Mouse (Mus musculus): ENCODE measurements around the gene Hoxd1.

Gene Hoxd1

DNA sequence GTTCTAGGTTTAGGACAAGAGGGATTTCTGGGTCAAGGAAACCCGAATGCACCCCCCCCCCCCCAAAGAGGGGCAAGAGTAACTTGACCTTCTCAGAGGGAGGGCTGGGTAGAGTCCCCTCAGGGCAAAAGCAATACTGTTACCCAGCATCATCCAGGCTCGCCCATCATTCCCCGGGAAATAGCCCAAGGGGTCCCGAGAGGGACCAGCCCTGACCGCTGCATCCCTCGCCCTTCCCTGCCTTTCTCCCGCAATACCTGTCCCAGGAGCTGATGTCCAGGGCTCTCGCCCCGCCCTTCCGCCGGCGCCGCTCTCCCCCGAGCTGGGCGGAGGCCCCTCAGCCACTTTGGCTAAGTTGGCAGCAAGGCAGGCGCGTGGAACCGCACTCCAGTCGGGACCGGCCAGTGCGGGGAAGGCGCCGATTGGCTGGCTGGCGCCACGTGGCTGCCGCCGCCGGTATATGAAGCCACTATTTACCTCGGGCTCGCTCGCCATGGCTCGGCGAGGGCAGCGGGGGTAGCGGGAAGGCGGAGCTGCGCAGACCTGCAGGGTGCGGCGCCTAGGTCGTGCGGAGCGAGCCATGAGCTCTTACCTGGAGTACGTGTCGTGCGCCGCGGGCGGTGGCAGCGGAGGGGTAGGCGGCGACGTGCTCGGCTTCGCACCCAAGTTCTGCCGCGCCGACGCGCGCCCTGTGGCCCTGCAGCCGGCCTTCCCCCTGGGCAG, at the start of gene Hoxd1:
Hoxd1 (plus strand) TSS at position 459 of the 723 bp plus-strand sequence.
- no peak for DNase-seq (ENCODE audit: low spot score)

DNA sequence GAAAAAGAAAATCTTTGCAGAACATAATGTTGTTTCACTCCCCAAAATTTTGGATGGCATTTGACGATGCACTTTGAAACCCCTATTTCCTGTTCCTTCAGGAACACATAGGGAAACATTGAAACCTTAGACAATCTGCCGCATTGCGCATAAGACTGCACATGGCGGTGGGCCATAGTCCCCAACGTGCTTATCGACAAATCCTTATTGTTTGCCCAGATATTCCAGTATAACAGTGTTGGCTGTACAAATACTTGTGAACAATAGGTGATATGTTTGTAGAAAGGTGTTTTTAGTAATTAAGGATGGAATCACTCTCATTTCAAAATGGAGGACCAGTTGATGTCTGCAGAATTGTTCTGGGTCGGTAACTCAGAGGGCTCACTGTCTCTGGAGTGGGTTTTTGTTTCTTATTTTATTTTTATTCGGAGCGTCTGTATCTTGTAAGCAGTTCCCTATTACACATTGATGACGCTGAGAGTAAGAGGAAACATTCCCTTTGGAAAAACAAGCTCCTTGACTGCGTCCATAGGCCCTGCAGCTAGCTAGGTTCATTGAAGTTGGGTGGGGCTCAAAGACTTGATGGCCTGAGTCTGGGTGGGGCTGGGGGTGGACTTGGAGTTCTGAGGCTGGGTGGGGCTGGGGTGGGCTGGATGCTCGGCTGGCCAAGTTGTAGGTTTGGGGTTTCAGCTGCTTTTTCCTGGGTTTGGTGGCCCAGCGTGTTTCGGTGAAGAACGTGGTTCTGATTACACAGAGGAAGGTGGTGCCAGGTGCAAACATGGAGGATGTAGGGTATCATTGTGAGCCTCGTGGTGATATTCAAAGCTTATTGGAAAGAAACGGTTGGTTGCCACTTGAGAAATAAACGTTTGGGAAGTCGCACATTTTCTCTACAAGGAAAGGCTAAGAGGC, 49.3 kb upstream of the Hoxd1 start:
- no peak for DNase-seq (ENCODE audit: low spot score)

GRCm38 (mm10) chr2:74714156-74714789, 48.5 kb upstream of the Hoxd1 start:
- DNase-seq (ENCODE audit: low spot score) = no peak

DNA sequence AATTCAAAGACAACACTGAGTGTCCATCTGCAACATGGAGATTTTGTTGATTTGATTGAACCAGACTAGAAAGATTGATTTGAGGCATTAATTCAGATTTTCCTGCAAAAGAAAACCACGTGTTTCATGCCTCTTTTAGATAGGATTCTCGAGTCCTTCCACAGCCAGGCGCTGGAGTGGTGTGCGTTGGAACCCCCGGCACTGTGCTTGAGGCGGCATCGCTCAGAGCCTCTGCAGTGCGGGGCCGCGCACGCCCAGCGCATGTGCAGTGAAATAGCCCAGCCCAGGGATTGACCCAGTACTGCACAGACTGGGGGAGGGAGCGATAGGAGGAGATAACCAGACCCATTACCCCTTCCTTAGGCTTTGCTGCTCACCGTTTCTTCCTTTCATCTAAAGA, 47.9 kb upstream of the Hoxd1 start:
- no peak for DNase-seq (ENCODE audit: low spot score)

GRCm38 (mm10) chr2:74715504-74716241, 47.1 kb upstream of the Hoxd1 start:
- DNase-seq (ENCODE audit: low spot score) = peak; percentile 58

- no peak for DNase-seq (ENCODE audit: low spot score)
Observed at GRCm38 (mm10) chr2:74720384-74720783, 42.4 kb upstream of the Hoxd1 start.

DNA sequence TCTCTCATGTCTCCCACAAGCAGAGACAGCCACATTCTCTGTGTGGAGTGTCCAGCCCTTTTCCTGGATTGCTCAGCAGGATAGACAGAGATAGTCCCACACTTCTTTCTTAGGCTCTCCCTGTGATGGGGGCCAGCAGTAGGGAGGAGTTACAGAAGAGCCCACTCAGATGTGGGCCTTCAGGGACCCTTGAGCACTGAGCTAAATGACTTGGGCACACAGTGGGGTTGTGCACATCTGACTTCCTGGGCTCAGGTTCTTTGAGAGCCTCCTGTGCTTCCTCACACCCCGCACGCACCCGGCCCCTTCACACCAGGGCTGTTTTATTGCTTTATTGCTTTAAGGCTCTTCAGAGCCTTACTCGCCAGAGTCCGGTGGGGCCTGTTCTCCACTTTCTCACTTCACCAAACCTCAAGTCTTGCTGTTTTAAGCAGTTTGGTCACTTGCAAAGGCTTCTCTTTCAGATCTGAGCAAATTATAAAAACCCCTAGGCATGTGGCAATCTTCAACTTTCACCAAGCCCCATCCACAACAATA, 41.8 kb upstream of the Hoxd1 start:
- DNase-seq (ENCODE audit: low spot score) = no peak

DNA sequence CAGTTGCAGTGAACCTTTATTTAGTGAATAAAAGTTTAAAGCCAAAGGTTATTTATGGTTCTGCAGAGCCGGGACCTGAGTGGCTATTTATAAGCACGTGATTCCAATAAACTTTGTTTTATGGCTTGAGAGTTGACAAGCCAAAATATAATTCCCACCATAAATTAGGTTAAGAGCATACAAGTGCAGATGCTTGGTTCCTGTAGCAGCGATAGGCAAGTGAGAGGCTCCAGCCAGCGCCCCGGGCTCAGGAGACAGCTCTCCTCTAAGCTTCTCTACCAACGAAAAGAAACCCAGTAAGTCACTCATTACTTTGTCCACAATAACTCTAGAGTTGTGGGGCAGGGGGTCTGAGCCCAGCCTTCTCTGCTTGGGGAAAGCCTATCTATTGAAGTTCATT, 40.9 kb upstream of the Hoxd1 start:
- no peak for DNase-seq (ENCODE audit: low spot score)

GRCm38 (mm10) chr2:74722949-74723348, 39.8 kb upstream of the Hoxd1 start:
- no peak for DNase-seq (ENCODE audit: low spot score)

DNA sequence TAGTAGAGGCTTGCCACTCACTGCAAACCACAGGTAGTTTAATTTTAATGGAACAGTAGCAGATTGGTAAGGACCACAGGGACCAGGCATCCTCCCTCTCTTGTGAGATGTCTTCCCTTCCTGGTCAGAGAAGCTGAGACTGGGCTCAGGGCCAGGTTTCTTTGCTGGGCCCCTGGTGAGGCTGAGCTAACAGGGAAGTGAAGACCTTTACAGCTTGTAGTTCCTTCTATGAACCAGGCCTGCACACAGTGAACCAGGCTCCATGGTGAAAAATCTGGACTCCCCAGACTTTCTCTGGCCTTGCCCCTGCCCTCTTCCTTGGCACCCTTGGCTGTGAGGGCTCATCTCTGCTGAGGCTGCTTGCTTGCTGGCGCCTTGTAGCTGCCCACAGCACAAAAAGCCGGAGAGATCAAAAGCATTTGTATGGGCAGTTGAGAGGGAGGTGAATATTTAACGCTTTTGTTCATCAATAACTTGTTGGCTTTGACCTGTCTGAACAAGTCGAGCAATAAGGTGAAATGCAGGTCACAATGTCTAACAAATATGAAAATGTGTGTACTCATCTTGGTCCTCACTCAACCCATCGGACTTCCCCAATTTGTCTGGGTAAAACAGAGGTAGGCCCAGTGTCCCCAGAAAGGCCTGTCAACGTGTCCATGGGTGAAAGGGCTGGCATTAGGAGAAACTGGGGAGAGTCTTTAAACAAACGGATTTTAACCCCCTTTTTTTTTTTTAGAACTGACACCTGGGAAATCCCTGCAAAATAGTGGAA, 38.4 kb upstream of the Hoxd1 start:
- no peak for DNase-seq (ENCODE audit: low spot score)

- no peak for DNase-seq (ENCODE audit: low spot score)
Observed at GRCm38 (mm10) chr2:74725171-74725570, 37.6 kb upstream of the Hoxd1 start.

DNA sequence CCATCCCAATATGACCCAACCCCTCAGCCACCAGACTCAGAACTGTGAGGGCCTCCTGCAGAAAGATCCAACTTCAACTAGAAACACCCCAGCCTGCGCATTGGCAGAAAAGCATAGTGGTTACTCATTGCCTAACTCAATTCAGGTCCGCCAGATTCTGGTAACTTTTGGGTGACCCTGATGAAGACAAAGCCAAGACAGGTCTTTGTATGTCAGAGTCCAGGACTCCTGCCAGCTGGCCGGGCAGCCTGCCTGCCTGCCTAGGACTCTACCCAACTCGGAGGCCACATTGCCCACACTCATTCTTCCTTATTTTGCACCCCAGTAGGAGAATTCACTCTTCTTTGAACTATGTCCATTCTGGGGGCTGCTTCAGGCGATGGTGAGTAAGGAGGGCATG, 36.2 kb upstream of the Hoxd1 start, which contains the start of gene Gm28230:
Gm28230 (plus strand) TSS at position 178 of the 400 bp plus-strand sequence.
- no peak for DNase-seq (ENCODE audit: low spot score)

GRCm38 (mm10) chr2:74726973-74727639, 35.7 kb upstream of the Hoxd1 start:
- no peak for DNase-seq (ENCODE audit: low spot score)

DNA sequence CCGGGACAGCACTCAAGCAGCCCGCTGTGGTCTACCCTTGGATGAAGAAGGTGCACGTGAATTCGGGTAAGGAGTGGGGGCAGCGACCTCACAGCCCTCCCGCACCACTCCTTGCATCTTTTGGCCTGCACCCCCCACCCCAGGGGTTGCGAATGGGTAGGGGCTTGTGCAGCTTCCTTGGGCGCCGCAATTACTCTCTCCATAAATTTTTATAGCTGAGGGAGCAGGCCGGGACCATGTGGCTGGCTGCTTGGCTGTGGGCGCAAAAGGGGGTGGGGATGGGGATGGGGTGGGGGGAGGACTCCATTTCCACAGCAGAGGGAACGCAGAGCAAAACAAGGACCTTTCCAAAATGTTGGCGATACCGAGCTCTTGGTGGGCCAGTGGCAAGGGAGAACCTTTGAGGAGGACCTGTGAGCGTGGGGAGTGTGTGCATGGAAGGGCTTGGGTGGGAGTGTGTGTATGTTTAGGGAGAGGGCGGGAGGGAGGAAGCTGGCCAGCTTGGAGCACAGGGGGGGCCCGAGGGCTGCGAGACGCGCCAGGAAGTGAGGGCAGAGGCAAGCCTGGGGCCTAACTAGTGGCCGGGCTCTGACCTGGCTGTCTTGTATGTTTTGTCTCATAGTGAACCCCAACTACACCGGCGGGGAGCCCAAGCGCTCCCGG, 35.0 kb upstream of the Hoxd1 start:
- DNase-seq (ENCODE audit: low spot score) = no peak

GRCm38 (mm10) chr2:74728303-74728680, 34.5 kb upstream of the Hoxd1 start:
- no peak for DNase-seq (ENCODE audit: low spot score)

DNA sequence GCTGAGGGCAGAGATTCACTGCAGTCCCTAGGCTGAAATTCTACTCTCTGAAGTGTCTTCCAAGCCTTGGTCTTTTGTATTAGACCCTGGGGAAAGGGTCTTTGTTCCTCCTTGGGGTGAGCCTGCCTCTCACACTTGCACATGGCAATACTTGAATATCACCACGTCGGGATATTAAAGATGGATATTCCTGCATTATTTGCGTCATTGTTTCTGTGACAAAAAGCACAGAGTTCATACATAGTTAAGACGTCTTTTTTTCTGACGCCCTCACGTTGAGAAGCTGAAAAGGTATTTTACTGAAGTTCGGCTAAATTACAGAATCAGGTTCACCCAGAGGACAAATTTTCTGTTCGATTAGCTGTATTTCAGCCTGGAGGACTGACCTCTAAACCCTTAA, 32.4 kb upstream of the Hoxd1 start:
- DNase-seq (ENCODE audit: low spot score) = no peak

GRCm38 (mm10) chr2:74731055-74731454, 31.7 kb upstream of the Hoxd1 start:
- no peak for DNase-seq (ENCODE audit: low spot score)

GRCm38 (mm10) chr2:74731799-74732512, 30.8 kb upstream of the Hoxd1 start:
- no peak for DNase-seq (ENCODE audit: low spot score)
